Comparison of ENCODE assay signal across 26 mouse cellular contexts in the genomic region with DNA sequence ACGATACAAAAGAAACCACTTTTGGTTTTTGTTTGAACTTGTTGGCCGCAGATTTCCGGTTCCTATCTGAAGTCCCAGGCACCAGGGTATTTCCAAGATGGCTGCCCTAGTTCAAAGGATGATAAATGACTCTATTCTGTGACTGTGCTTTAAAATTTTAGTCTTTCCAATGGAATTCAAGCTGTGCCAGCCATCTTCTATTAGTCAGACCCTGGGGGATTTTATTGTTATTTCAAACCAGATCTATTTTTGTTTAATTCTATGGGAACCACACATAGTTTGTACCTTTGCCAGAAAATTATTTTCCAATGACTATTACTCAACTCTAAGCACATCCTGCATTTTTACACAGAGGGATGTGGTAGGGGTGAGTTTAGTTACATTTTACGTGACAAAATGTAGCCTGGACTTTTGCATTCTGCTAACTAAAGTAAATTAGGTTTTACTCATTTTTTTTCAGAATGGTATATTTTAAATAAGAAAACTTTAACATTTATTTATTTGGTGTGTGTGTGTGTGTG. TPM values are rescaled to one million over a fixed set of nuclear protein-coding genes. Genes with fewer than 3 reads are reported as not detected.
DNase-seq lines count a peak whose midpoint lies in the region; ATAC-seq lines count a peak whose summit lies in the region.
"Had no signal": no experiment of that assay in that cellular context is flagged by ENCODE, and none has a peak within 500 bp of the region (broad histone marks: within the 10 kb centered on the region; RNA-seq: fewer than 3 reads in every experiment).

No protein-coding gene starts in this region.

- H3K36me3 ChIP-seq in liver, embryonic 15.5 days (replicated peaks): peaks cover 53% of the 10 kb centered on the region
- no peaks in the 10 kb centered on the region for H3K36me3 ChIP-seq in heart, embryonic 11.5 days (ENCODE audit: control insufficient read depth, insufficient read depth, low read length)
- H3K36me3 ChIP-seq in midbrain, embryonic 16.5 days (ENCODE audit: control insufficient read depth, insufficient read depth, low read length): no peaks in the 10 kb centered on the region
- H3K36me3 ChIP-seq: embryonic facial prominence, embryonic 15.5 days; forebrain, embryonic 10.5 days; heart, embryonic 13.5 days; midbrain, embryonic 15.5 days; neural tube, embryonic 15.5 days had no signal

- H3K9me3 ChIP-seq in liver, embryonic 15.5 days (replicated peaks): no peaks in the 10 kb centered on the region
- H3K9me3 ChIP-seq in heart, embryonic 11.5 days (replicated peaks; ENCODE audit: control insufficient read depth, low read length): no peaks in the 10 kb centered on the region
- H3K9me3 ChIP-seq in midbrain, embryonic 16.5 days (replicated peaks; ENCODE audit: control insufficient read depth, low read length, poor library complexity, severe bottlenecking): no peaks in the 10 kb centered on the region
- H3K9me3 ChIP-seq: embryonic facial prominence, embryonic 15.5 days; forebrain, embryonic 10.5 days; heart, embryonic 13.5 days; midbrain, embryonic 15.5 days; neural tube, embryonic 15.5 days had no signal

- H3K4me3 ChIP-seq in liver, embryonic 15.5 days (replicated peaks): no peak overlapping the region
- H3K4me3 ChIP-seq in heart, embryonic 11.5 days (ENCODE audit: low read depth, low read length): no peak overlapping the region
- no peak overlapping the region for H3K4me3 ChIP-seq in midbrain, embryonic 16.5 days (ENCODE audit: low read depth, low read length)
- H3K4me3 ChIP-seq: embryonic facial prominence, embryonic 15.5 days; forebrain, embryonic 10.5 days; heart, embryonic 13.5 days; midbrain, embryonic 15.5 days; neural tube, embryonic 15.5 days had no signal

- DNase-seq in liver (no peak), 416B (ENCODE audit: low read depth) (peak; percentile 27)
- DNase-seq in induced T-regulatory cell, adult 2 months (ENCODE audit: low read depth): peak; percentile 21
- DNase-seq: adrenal gland, postnatal 10 days; cerebellum, adult 8-10 months; cerebellum, postnatal 36 days; embryo, embryonic 11 days; gastrocnemius, postnatal 25 days; heart, adult 18-20 months; heart, postnatal 14 days; kidney, adult 8-10 months; kidney, postnatal 10 days; right cerebral cortex, adult 18-20 months; right cerebral cortex, postnatal 4 days; thymus, adult 2 months had no signal

- H3K9ac ChIP-seq in liver, embryonic 15.5 days: no peak overlapping the region
- H3K9ac ChIP-seq in heart, embryonic 11.5 days (ENCODE audit: low read depth, low read length): no peak overlapping the region
- H3K9ac ChIP-seq in midbrain, embryonic 16.5 days (ENCODE audit: low read depth, low read length): no peak overlapping the region
- H3K9ac ChIP-seq: embryonic facial prominence, embryonic 15.5 days; heart, embryonic 13.5 days; midbrain, embryonic 15.5 days; neural tube, embryonic 15.5 days had no signal

- peaks cover 63% of the 10 kb centered on the region for H3K4me1 ChIP-seq in liver, embryonic 15.5 days (replicated peaks)
- peaks cover 10% of the 10 kb centered on the region for H3K4me1 ChIP-seq in heart, embryonic 11.5 days (ENCODE audit: control insufficient read depth, insufficient read depth, low read length)
- no peaks in the 10 kb centered on the region for H3K4me1 ChIP-seq in midbrain, embryonic 16.5 days (ENCODE audit: control insufficient read depth, insufficient read depth, low read length)
- H3K4me1 ChIP-seq: embryonic facial prominence, embryonic 15.5 days; forebrain, embryonic 10.5 days; midbrain, embryonic 15.5 days; neural tube, embryonic 15.5 days had no signal

- H3K27ac ChIP-seq in liver, embryonic 15.5 days (replicated peaks): 0 out of 2 replicates have a peak overlapping the region, but pooled peaks have one; percentile 70
- H3K27ac ChIP-seq in heart, embryonic 11.5 days (ENCODE audit: low read depth, low read length): no peak overlapping the region
- H3K27ac ChIP-seq in midbrain, embryonic 16.5 days (ENCODE audit: low read length): no peak overlapping the region
- H3K27ac ChIP-seq: embryonic facial prominence, embryonic 15.5 days; forebrain, embryonic 10.5 days; heart, embryonic 13.5 days; macrophage; midbrain, embryonic 15.5 days; neural tube, embryonic 15.5 days had no signal

- WGBS in liver, embryonic 15.5 days (ENCODE audit: insufficient replicate concordance): 69% methylated on average over 4 of the region's 4 CpGs
- WGBS in heart, embryonic 11.5 days (ENCODE audit: insufficient replicate concordance): 85% methylated on average over 4 of the region's 4 CpGs
- WGBS in midbrain, embryonic 16.5 days: 89% methylated on average over 4 of the region's 4 CpGs

- H3K4me2 ChIP-seq in liver, embryonic 15.5 days: no peak overlapping the region
- H3K4me2 ChIP-seq in heart, embryonic 11.5 days: no peak overlapping the region
- no peak overlapping the region for H3K4me2 ChIP-seq in midbrain, embryonic 16.5 days (ENCODE audit: low read length)
- H3K4me2 ChIP-seq: embryonic facial prominence, embryonic 15.5 days; heart, embryonic 13.5 days; midbrain, embryonic 15.5 days; neural tube, embryonic 15.5 days had no signal

- no peak for ATAC-seq in liver, embryonic 15.5 days (ENCODE audit: insufficient read depth)
- peak; percentile 60 for ATAC-seq in CD4-positive, CD25-positive, alpha-beta regulatory T cell, adult 4 months
- ATAC-seq in heart, embryonic 11.5 days (replicated peaks; ENCODE audit: insufficient number of reproducible peaks, low FRiP score, low TSS enrichment): no peak
- ATAC-seq in midbrain, embryonic 16.5 days: no peak
- ATAC-seq: forebrain, embryonic 16.5 days; midbrain, embryonic 15.5 days had no signal

- no peaks in the 10 kb centered on the region for H3K27me3 ChIP-seq in liver, embryonic 15.5 days
- H3K27me3 ChIP-seq in heart, embryonic 11.5 days (ENCODE audit: control insufficient read depth, insufficient read depth, low read length): no peaks in the 10 kb centered on the region
- no peaks in the 10 kb centered on the region for H3K27me3 ChIP-seq in midbrain, embryonic 16.5 days (ENCODE audit: control insufficient read depth, insufficient read depth, low read depth, low read length)
- H3K27me3 ChIP-seq: embryonic facial prominence, embryonic 15.5 days; heart, embryonic 13.5 days; midbrain, embryonic 15.5 days; neural tube, embryonic 15.5 days had no signal

RNA-seq across cellular contexts. Expression of a gene that starts 38.6 kb away (rescaled TPM):
- 66.8 and 70.4 TPM in 2 replicates for polyA plus RNA-seq in liver, embryonic 15.5 days (2015; fragmentation: Nextera tagmentation; extraction: Ambion mirVana)
- under 1 TPM; 0.30 to 0.68 TPM for polyA plus RNA-seq in CD4-positive, CD25-positive, alpha-beta regulatory T cell, adult 4 months (2017; shearing (Covaris generic))
- polyA plus RNA-seq in heart, embryonic 11.5 days (2014; fragmentation: Nextera tagmentation; extraction: Ambion mirVana): 20.6 and 20.7 TPM in 2 replicates
- polyA plus RNA-seq in midbrain, embryonic 16.5 days (2015; fragmentation: Nextera tagmentation; extraction: Ambion mirVana): 146 and 149 TPM in 2 replicates

Comparison
In these comparisons a context has a peak if more than half of its experiments do, and no peak if none do; other contexts are left out.
1. RNA of a gene that starts 38.6 kb away (polyA plus RNA-seq): 146 to 149 TPM in midbrain, embryonic 16.5 days, 66.8 to 70.4 TPM in liver, embryonic 15.5 days and 20.6 to 20.7 TPM in heart, embryonic 11.5 days; 0.30 to 0.68 TPM in CD4-positive, CD25-positive, alpha-beta regulatory T cell, adult 4 months; every median in the first group is over 10 times any median in the second.